Mouse (Mus musculus): ENCODE measurements around the gene Gm49322. TPM values are rescaled to one million over a fixed set of nuclear protein-coding genes. Genes with fewer than 3 reads are reported as not detected.

Gm49322 gene
- total and polyA plus RNA-seq, 3 experiments = 0.28 to 1.8 (median 1.1) TPM

GRCm38 (mm10) chr10:80574896-80575295 lies 30.9 kb upstream of the Gm49322 start:
- no peak for TF ChIP-seq GABPA (IDR thresholded peaks at IDR 0.05; ENCODE audit: insufficient replicate concordance, low read depth, low read length)
- no peak for TF ChIP-seq MAFK (IDR thresholded peaks at IDR 0.05; ENCODE audit: insufficient replicate concordance, low read length)
- no peak for TF ChIP-seq EP300 (IDR thresholded peaks at IDR 0.05; ENCODE audit: low read length)
- TF ChIP-seq SMC3 (IDR thresholded peaks at IDR 0.05; ENCODE audit: low read depth, low read length) = no peak
- no peak for TF ChIP-seq MYC (IDR thresholded peaks at IDR 0.05; ENCODE audit: low read depth, low read length)
- TF ChIP-seq UBTF (IDR thresholded peaks at IDR 0.05; ENCODE audit: low read depth, low read length) = no peak
- TF ChIP-seq RCOR1 (conservative IDR thresholded peaks at IDR 0.05; ENCODE audit: low read depth, low read length) = no peak
- TF ChIP-seq ZMIZ1 (IDR thresholded peaks at IDR 0.05; ENCODE audit: low read depth, low read length) = no peak
- TF ChIP-seq CTCF (conservative IDR thresholded peaks at IDR 0.05 in 1 of 2, IDR thresholded peaks at IDR 0.05 in 1 of 2; ENCODE audit: low read depth in 2 of 2, low read length in 2 of 2) = no peak
- Histone ChIP-seq H3K36me3 (replicated peaks in 1 of 2; ENCODE audit: control insufficient read depth in 1 of 2, insufficient read depth in 1 of 2, low read length in 1 of 2) (peaks cover 0 to 18% of the 10 kb centered on the region in 2 experiments), H3K4me3 (replicated peaks in 1 of 3; ENCODE audit: low read depth in 2 of 3, low read length in 2 of 3, poor library complexity in 1 of 3) (peak overlapping the region in 1 of 3 experiments; percentile 91), H3K9me3 (replicated peaks; ENCODE audit: low read length) (no peaks in the 10 kb centered on the region), H3K4me1 (ENCODE audit: control insufficient read depth in 1 of 2, insufficient read depth in 2 of 2) (peaks cover 13 to 48% of the 10 kb centered on the region in 2 experiments), H3K27me3 (replicated peaks) (no peaks in the 10 kb centered on the region), H3K79me2 (replicated peaks; ENCODE audit: control insufficient read depth, extremely low read depth, insufficient read depth, poor library complexity, severe bottlenecking) (peaks cover 62% of the 10 kb centered on the region), H3K27ac (ENCODE audit: insufficient read depth, low read depth) (0 out of 2 replicates have a peak overlapping the region, but pooled peaks have one; percentile 6), H3K4me2 (ENCODE audit: insufficient read depth, low read depth, poor library complexity, severe bottlenecking) (peak overlapping the region; percentile 52), H3K9ac (ENCODE audit: insufficient read depth, low read depth) (peak overlapping the region; percentile 87; the same call in 1 of the 2 replicates)
- dilution Hi-C loops (cut with MboI; ENCODE audit: extremely low pct_ligation_motif_present, extremely low pct_unique_long_range_greater_than_20kb, low sequenced_read_pairs) = no loop called here
- no peak for DNase-seq (ENCODE audit: extremely low read depth)
- in situ Hi-C loops (cut with MboI; ENCODE audit: low pct_ligation_motif_present, low pct_unique_long_range_greater_than_20kb, low sequenced_read_pairs) = loop anchor here (5.0 kb wide), 1 partner anchor 112 kb away; no protein-coding TSS in a partner anchor

GRCm38 (mm10) chr10:80575925-80576324 lies 29.9 kb upstream of the Gm49322 start:
- Histone ChIP-seq H3K4me2 (ENCODE audit: insufficient read depth, low read depth, poor library complexity, severe bottlenecking) (peak overlapping the region; percentile 52; the same call in 1 of the 2 replicates), H3K9ac (ENCODE audit: insufficient read depth, low read depth) (peak overlapping the region; percentile 87), H3K27me3 (replicated peaks) (no peaks in the 10 kb centered on the region), H3K79me2 (replicated peaks; ENCODE audit: control insufficient read depth, extremely low read depth, insufficient read depth, poor library complexity, severe bottlenecking) (peaks cover 55% of the 10 kb centered on the region), H3K4me1 (ENCODE audit: control insufficient read depth in 1 of 2, insufficient read depth in 2 of 2) (peaks cover 15 to 51% of the 10 kb centered on the region in 2 experiments), H3K36me3 (replicated peaks in 1 of 2; ENCODE audit: control insufficient read depth in 1 of 2, insufficient read depth in 1 of 2, low read length in 1 of 2) (peaks cover 0 to 20% of the 10 kb centered on the region in 2 experiments), H3K27ac (ENCODE audit: insufficient read depth, low read depth) (peak overlapping the region; percentile 11; the same call in 1 of the 2 replicates), H3K4me3 (replicated peaks in 1 of 3; ENCODE audit: low read depth in 2 of 3, low read length in 2 of 3, poor library complexity in 1 of 3) (peak overlapping the region; percentile 91 to 97 (median 92)), H3K9me3 (replicated peaks; ENCODE audit: low read length) (no peaks in the 10 kb centered on the region)
- DNase-seq (ENCODE audit: extremely low read depth) = no peak
- TF ChIP-seq USF1 (IDR thresholded peaks at IDR 0.05; ENCODE audit: low read depth, low read length) = no peak
- TF ChIP-seq GABPA (IDR thresholded peaks at IDR 0.05; ENCODE audit: insufficient replicate concordance, low read depth, low read length) = no peak
- no peak for TF ChIP-seq USF2 (conservative IDR thresholded peaks at IDR 0.05; ENCODE audit: low read depth, low read length)
- no peak for TF ChIP-seq SIN3A (IDR thresholded peaks at IDR 0.05; ENCODE audit: low read length)
- TF ChIP-seq MAZ (IDR thresholded peaks at IDR 0.05; ENCODE audit: low read depth, low read length) = no peak
- TF ChIP-seq CHD2 (IDR thresholded peaks at IDR 0.05; ENCODE audit: low read length) = no peak
- TF ChIP-seq ZNF384 (IDR thresholded peaks at IDR 0.05; ENCODE audit: low read depth, low read length) = no peak
- TF ChIP-seq CTCF (conservative IDR thresholded peaks at IDR 0.05 in 1 of 2, IDR thresholded peaks at IDR 0.05 in 1 of 2; ENCODE audit: low read depth in 2 of 2, low read length in 2 of 2) = no peak
- TF ChIP-seq HCFC1 (IDR thresholded peaks at IDR 0.05; ENCODE audit: low read depth, low read length) = no peak
- no peak for TF ChIP-seq MEF2A (IDR thresholded peaks at IDR 0.05; ENCODE audit: borderline replicate concordance, low read depth, low read length)
- no peak for TF ChIP-seq ELF1 (IDR thresholded peaks at IDR 0.05; ENCODE audit: low read depth, low read length)
- no peak for TF ChIP-seq E2F4 (IDR thresholded peaks at IDR 0.05; ENCODE audit: insufficient replicate concordance, low read depth, low read length)
- TF ChIP-seq PAX5 (IDR thresholded peaks at IDR 0.05; ENCODE audit: low read length) = no peak
- no peak for TF ChIP-seq TCF12 (IDR thresholded peaks at IDR 0.05; ENCODE audit: low read depth, low read length)
- TF ChIP-seq UBTF (IDR thresholded peaks at IDR 0.05; ENCODE audit: low read depth, low read length) = no peak
- TF ChIP-seq BHLHE40 (IDR thresholded peaks at IDR 0.05; ENCODE audit: low read depth, low read length) = no peak
- in situ Hi-C loops (cut with MboI; ENCODE audit: low pct_ligation_motif_present, low pct_unique_long_range_greater_than_20kb, low sequenced_read_pairs) = loop anchor here (5.0 kb wide), 1 partner anchor 111 kb away; no protein-coding TSS in a partner anchor
- dilution Hi-C loops (cut with MboI; ENCODE audit: extremely low pct_ligation_motif_present, extremely low pct_unique_long_range_greater_than_20kb, low sequenced_read_pairs) = no loop called here

Measured in CH12.LX (cell line).